Mouse (Mus musculus) embryonic facial prominence, embryonic 15.5 days (tissue): ENCODE measurements around the gene Gm6217. TPM values are rescaled to one million over a fixed set of nuclear protein-coding genes. Genes with fewer than 3 reads are reported as not detected.

ENCODE experiments used
- polyA plus RNA-seq: library from polyadenylated mRNA; unstranded; fragments of >200 nt; fragmentation: Nextera tagmentation; extraction: Ambion mirVana; gene quantifications from 2 replicates; pipeline ENCODE4 v1.2.1, GENCODE M21; 2015

Gene Gm6217
- polyA plus RNA-seq, 1 experiment from 2014 or later, result 1.5 TPM

Other genes starting within 250 kb of the Gm6217 start
- 186 and 200 TPM in 2 replicates for gene Mff, start 206.5 kb downstream of the Gm6217 start, polyA plus RNA-seq
- 0.21 TPM in 1 of 2 replicates, not detected in the other for gene Tm4sf20, start 162.9 kb downstream of the Gm6217 start, polyA plus RNA-seq
- gene Gm47791, start 160.2 kb downstream of the Gm6217 start, polyA plus RNA-seq, result 0.77 and 1.9 TPM in 2 replicates
- gene Agfg1, start 91.9 kb downstream of the Gm6217 start, polyA plus RNA-seq, result 26.1 and 27.7 TPM in 2 replicates
- gene A030005L19Rik, start 18.1 kb downstream of the Gm6217 start, polyA plus RNA-seq, result 2.4 and 2.5 TPM in 2 replicates
- 1.5 and 2.2 TPM in 2 replicates for gene A030014E15Rik, start 6.5 kb downstream of the Gm6217 start, polyA plus RNA-seq
- 2.0 and 2.5 TPM in 2 replicates for gene A030003K21Rik, start 12.0 kb upstream of the Gm6217 start, polyA plus RNA-seq
- gene Gm7544, start 24.6 kb upstream of the Gm6217 start, polyA plus RNA-seq, result 2.2 and 3.9 TPM in 2 replicates
- 1.7 and 2.2 TPM in 2 replicates for gene Gm47955, start 28.9 kb upstream of the Gm6217 start, polyA plus RNA-seq
- 1.7 and 2.1 TPM in 2 replicates for gene Gm47959, start 69.1 kb upstream of the Gm6217 start, polyA plus RNA-seq
- gene Slc19a3, start 107.0 kb upstream of the Gm6217 start, polyA plus RNA-seq, result 0.33 and 0.36 TPM in 2 replicates
- 2.9 and 4.1 TPM in 2 replicates for gene Krtap28-10, start 111.1 kb upstream of the Gm6217 start, polyA plus RNA-seq
- gene Gm47969, start 113.5 kb upstream of the Gm6217 start, polyA plus RNA-seq, result 2.1 and 3.5 TPM in 2 replicates
- 2.3 and 3.2 TPM in 2 replicates for gene A030005K14Rik, start 128.0 kb upstream of the Gm6217 start, polyA plus RNA-seq
- gene Krtap28-13, start 129.5 kb upstream of the Gm6217 start, polyA plus RNA-seq, result 2.9 and 4.5 TPM in 2 replicates
- 2.4 and 2.6 TPM in 2 replicates for gene Ccl20, start 185.4 kb upstream of the Gm6217 start, polyA plus RNA-seq
- 0.49 and 1.5 TPM in 2 replicates for gene Daw1, start 228.4 kb upstream of the Gm6217 start, polyA plus RNA-seq